Mouse (Mus musculus) mouse trophoblast stem cell (cell line): ENCODE data around the gene Krt12.

Experiments used
- in situ Hi-C, 2 experiments: fragments of 300-500 bp; cut with MseI, MboI; formaldehyde crosslinking; loops; 2 replicates in 1 of 2; 3 replicates in 1 of 2; pipeline ENCODE4 v1.15.1; 2025

The Krt12 gene

GRCm38 (mm10) chr11:99399956-99400549 is 22.0 kb downstream of the Krt12 start:
- in situ Hi-C loops: no loop called here

GRCm38 (mm10) chr11:99398832-99399231 is 23.2 kb downstream of the Krt12 start:
- in situ Hi-C loops: no loop called here

- in situ Hi-C loops: no loop called here
Observed at GRCm38 (mm10) chr11:99398084-99398483, 24.0 kb downstream of the Krt12 start.

- in situ Hi-C loops: no loop called here
Observed at GRCm38 (mm10) chr11:99396661-99397060, 25.4 kb downstream of the Krt12 start.

- in situ Hi-C loops: no loop called here
Observed at GRCm38 (mm10) chr11:99396034-99396433, 26.0 kb downstream of the Krt12 start.

- in situ Hi-C loops: no loop called here
Observed at GRCm38 (mm10) chr11:99392492-99392891, 29.6 kb downstream of the Krt12 start.

- in situ Hi-C loops: no loop called here
Observed at GRCm38 (mm10) chr11:99391375-99391774, 30.7 kb downstream of the Krt12 start.

- in situ Hi-C loops: no loop called here
Observed at GRCm38 (mm10) chr11:99390866-99391265, 31.2 kb downstream of the Krt12 start.

GRCm38 (mm10) chr11:99389264-99389663 is 32.8 kb downstream of the Krt12 start, which contains the start of gene Krt10:
Gene Krt10, minus strand, starts transcription at chr11:99389364.
- in situ Hi-C loops: no loop called here

- in situ Hi-C loops: no loop called here
Observed at GRCm38 (mm10) chr11:99388661-99389060, 33.4 kb downstream of the Krt12 start.

- in situ Hi-C loops: no loop called here
Observed at GRCm38 (mm10) chr11:99385813-99386721, 36.0 kb downstream of the Krt12 start.

- in situ Hi-C loops: no loop called here
Observed at GRCm38 (mm10) chr11:99379568-99379967, 42.5 kb downstream of the Krt12 start.

- in situ Hi-C loops: no loop called here
Observed at GRCm38 (mm10) chr11:99374803-99375202, 47.3 kb downstream of the Krt12 start, which contains the start of gene Krt28. Gene Krt28, minus strand, starts transcription at chr11:99374903.

- in situ Hi-C loops: loop anchor here in 1 of 2 experiments (5.0 kb wide), 1 partner anchor 58 kb away; no protein-coding TSS in a partner anchor
Observed at GRCm38 (mm10) chr11:99369853-99370451, 52.1 kb downstream of the Krt12 start.

GRCm38 (mm10) chr11:99369229-99369628 is 52.8 kb downstream of the Krt12 start:
- in situ Hi-C loops: loop anchor here in 1 of 2 experiments (5.0 kb wide), 1 partner anchor 57 kb away; no protein-coding TSS in a partner anchor

GRCm38 (mm10) chr11:99366791-99367190 is 55.3 kb downstream of the Krt12 start:
- in situ Hi-C loops: loop anchor here in 1 of 2 experiments (5.0 kb wide), 1 partner anchor 54 kb away; no protein-coding TSS in a partner anchor
